Mouse (Mus musculus) kidney, postnatal 25 days (tissue): Measurements from ENCODE around the gene Mypn.
A peak's percentile ranks its signal among the peaks of the same experiment; 100 is the strongest.

Source experiments
- DNase-seq, 2 experiments: peaks; one replicate each; pipeline ENCODE4 v3.0.0; 2021; ENCODE audit warnings: mixed read lengths in 2 of 2

Gene Mypn

GRCm38 (mm10) chr10:63192736-63193135 is 11.0 kb downstream of the Mypn start:
- no peak for DNase-seq

DNA sequence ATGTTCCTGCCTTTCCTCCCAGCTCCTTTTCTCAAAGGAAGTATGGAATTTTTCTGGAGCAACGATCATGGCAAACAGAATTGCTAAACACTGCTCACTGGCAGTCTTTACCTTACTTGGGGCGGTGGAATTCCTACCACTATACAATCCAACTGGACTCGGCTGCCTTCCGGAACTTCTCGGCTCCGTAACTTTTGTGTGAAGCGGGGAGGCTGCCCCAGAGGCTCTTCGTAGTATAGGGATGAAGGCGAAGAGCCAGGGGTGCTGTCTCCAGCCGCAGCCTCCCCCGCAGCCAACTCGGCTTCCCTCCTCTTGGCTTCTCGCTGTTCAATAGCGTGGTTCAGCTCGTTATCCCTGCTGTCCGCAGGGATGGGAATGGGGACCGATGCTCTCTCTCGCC is 11.5 kb downstream of the Mypn start:
- no peak for DNase-seq

- DNase-seq = no peak
These were observed 19.3 kb downstream of the Mypn start for GRCm38 (mm10) chr10:63184451-63184850.

DNA sequence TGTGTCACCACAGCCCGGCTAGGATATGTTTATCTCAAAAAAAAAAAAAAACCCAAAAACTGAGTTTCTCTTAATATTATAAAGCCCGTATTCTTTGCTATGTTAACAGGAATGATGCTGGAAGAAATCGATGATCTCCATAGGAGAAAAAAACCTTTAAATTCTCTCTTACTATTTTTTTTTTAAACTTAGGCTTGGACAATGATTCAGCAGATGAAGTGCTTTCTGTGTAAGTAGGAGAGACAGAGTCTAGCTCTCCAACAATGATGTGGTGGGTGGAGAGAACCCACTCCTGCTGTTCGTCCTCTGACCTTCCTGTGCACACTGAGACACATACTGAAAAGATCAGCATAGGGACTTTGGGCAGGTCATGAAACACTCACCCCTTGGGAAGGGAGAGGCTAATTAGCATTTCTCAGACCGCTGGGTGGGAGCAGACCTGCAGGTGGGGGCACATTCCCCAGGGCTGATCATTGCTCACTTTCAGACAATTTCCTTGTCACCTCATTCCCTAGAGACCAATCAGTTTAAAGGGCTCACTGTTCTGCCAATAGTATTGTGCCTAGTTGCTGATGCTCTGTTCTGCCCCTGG is 21.5 kb downstream of the Mypn start:
- DNase-seq = no peak

GRCm38 (mm10) chr10:63181166-63181565 is 22.6 kb downstream of the Mypn start:
- no peak for DNase-seq

DNA sequence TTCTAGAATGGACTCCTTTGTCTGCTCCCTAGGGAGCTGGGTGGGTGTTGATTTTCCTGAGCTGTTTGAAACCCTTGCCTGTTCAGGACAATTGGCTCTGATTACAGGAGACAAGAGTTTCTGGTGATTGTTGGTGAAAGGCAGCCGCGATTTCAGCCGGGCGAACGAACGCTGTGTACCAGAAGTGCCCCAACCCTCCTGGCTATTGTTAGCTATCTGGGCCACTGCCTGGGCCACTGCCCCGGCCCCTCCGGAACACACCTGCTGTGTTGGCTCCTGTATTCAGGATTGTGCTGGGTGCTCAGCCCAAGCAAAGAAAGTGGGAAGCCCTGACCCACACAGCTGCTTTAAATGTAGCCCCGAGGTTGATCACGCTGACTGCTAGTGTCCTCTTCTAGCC is 24.2 kb downstream of the Mypn start:
- DNase-seq = no peak

- DNase-seq = no peak
These were observed 25.4 kb downstream of the Mypn start for GRCm38 (mm10) chr10:63178318-63178717.

GRCm38 (mm10) chr10:63177286-63178140 is 26.2 kb downstream of the Mypn start:
- no peak for DNase-seq

- DNase-seq = no peak
These were observed 27.3 kb downstream of the Mypn start for GRCm38 (mm10) chr10:63176471-63176931.

- no peak for DNase-seq
These were observed 31.7 kb downstream of the Mypn start for GRCm38 (mm10) chr10:63172089-63172488.

DNA sequence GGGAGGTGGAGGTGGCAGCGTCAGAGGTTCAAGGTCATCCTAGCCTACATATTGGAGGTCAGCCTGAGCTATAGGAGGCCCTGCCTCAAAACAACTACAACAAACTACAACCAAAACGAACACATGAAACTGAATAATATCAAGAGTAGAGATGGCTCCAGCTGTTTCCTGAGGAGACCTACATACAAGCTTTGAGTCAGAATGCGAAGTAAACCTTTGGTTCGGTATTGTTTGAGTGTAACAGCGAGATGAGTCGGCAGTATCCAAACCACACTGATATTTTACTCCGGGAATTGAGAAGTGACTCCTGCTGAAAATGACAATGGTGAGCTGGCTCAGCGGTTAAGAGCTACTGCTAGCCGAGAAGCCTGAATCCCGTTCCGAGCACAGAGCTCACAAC is 34.2 kb downstream of the Mypn start:
- DNase-seq = no peak

DNA sequence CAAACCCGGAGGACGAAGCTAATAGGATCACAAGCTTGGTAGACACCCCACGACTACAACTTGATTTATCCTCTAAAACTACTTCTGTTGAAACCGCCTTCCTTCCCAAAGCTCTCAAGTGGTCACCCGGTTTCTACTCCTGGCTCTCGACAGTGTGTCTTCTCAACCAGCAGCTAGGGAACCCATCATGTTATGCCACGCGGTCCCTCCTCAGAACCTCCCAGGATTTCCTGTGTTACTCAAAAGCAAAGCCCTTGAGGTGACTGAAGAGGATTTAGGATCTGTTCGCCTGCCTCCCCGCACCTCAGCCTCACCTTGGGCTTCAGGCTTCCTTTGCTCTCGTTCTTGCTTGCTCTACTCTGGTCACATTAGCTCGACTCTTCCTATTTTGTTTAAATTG is 35.6 kb downstream of the Mypn start:
- no peak for DNase-seq

GRCm38 (mm10) chr10:63167241-63167995 is 36.3 kb downstream of the Mypn start:
- DNase-seq = no peak

GRCm38 (mm10) chr10:63165752-63166412 is 37.9 kb downstream of the Mypn start:
- DNase-seq = no peak

GRCm38 (mm10) chr10:63161240-63161639 is 42.5 kb downstream of the Mypn start:
- DNase-seq = no peak

DNA sequence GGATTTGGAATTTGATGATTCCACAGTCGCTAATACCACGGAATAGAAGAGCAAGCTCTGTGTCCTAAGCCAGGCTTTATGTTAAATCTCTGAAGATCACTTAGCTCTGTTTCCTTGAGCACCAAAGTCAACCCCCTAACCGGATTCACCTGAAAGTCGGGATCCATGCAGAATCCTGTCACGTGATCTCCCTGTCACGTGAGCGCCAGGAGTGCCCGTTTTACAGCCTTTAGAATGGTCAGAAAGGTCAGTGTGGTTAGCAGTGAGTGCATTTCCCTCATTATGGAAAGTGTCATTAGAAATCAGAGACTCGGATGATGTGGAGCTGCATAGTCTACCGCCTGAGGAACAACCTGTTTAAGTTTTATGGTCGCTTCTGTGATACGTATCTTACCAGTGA is 43.1 kb downstream of the Mypn start:
- peak in 1 of 2 experiments; percentile 16 for DNase-seq

- no peak for DNase-seq
These were observed 45.6 kb downstream of the Mypn start for GRCm38 (mm10) chr10:63158191-63158590.

DNA sequence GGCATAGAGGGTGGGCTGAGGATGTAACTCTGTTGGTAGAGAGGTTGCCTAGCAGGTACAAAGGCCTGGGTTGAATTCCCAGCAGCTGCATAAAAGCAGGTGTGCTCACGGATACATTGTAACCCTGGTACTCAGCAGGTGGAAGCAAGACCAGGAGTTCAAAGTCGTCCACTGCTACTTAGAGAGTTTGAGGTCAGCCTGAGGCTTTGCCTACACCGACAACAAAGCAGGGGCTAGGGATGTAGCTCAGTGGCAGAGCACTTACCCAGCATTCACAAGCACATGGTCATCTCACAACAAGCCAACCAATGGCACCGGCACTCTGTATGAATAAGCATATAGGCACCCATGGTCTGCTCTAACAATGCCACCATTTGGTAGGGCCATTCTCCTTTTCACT is 46.3 kb downstream of the Mypn start:
- DNase-seq = no peak

DNA sequence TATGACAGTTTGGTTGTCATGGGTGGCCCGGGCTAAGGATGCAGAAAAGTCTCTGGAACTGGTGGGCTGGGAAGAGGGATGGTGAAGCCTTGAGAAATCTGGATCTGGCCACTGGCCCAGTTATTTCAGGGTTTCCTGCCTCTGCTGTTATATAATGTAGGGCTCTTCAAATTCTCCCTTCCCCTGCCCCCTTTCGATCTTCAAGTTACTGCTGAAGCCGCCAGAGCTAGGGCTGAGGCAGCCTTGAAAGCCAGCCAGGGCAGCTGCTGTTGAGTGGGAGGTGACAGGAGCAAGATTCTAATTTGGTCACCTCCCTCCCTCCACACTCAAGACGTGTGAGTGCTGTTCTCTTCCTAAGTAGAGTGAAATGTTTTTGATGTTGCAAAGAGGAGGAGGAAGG is 46.8 kb downstream of the Mypn start:
- DNase-seq = peak in 1 of 2 experiments; percentile 7

GRCm38 (mm10) chr10:63156351-63156750 is 47.4 kb downstream of the Mypn start:
- DNase-seq = peak in 1 of 2 experiments; percentile 16

- DNase-seq = peak in 1 of 2 experiments; percentile 34
These were observed 47.9 kb downstream of the Mypn start for GRCm38 (mm10) chr10:63155668-63156350.

DNA sequence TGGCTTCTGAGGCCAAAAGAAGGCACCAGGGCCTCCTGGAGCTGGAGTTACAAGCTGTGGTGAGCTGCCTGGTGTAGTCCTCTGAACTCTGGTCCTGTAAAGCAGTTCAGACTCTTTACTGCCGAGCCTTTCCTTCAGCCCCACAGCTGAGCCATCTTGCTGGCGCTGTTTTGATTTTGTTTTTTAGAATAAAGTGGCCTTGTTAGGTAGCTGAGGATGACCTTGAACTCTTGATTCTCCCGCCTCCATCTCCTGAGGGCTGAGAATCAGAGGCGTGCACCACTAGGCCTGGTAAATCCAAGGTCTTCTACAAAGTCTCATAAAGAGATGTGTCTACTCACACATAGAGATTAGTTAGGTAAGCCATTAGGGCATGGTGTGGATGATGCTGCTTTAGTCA is 49.0 kb downstream of the Mypn start:
- DNase-seq = no peak
